Mouse (Mus musculus) hematopoietic stem cell, adult 5-6 weeks (primary cell): ENCODE data around the gene Tgds. TPM values are rescaled to one million over a fixed set of nuclear protein-coding genes. Genes with fewer than 3 reads are reported as not detected.
"Not testable (repeated sequence)": the region's sequence is repeated elsewhere in the genome, so short reads cannot be mapped to it uniquely, and the experiment has no call there.

Source experiments
- ATAC-seq, 2 experiments: fragments of 125-278 bp in 1 of 2; replicated peaks in 1 of 2; 2 replicates each; pipeline ENCODE4 v1.8.0; 2016 to 2017; ENCODE audit warnings: inconsistent platforms in 2 of 2, mild to moderate bottlenecking in 2 of 2, moderate number of reproducible peaks in 2 of 2, low read depth in 1 of 2, moderate TSS enrichment in 1 of 2; ENCODE audit not compliant: low FRiP score in 2 of 2, poor library complexity in 2 of 2, severe bottlenecking in 2 of 2, insufficient read depth in 1 of 2, low TSS enrichment in 1 of 2
- total RNA-seq: library from RNA; stranded (forward); fragments of 172-1452, 232-1000 nt; gene quantifications from 2 replicates; pipeline ENCODE4 v1.2.3, GENCODE M21; 2017

Tgds gene
- total RNA-seq, 1 experiment from 2014 or later, result 25.0 TPM

DNA sequence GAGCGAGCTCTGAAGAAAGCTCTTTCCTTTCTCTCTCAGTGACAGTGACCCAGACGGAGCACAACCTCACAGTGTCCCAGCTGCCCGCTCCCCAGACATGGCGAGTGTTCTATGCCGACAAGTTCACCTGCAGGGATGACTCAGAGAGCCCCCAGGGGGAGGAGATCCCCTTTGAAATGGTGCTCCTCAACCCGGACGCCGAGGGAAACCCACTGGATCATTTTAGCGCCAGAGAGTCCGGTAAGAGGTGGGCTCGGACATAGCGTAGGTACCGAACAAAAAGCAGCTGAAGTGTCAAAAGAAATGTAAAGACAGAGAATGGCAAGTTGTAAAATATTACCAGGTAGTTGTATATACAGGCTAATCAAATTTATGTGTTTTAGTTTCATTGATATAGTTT is 15.5 kb upstream of the Tgds start:
- no peak for ATAC-seq

DNA sequence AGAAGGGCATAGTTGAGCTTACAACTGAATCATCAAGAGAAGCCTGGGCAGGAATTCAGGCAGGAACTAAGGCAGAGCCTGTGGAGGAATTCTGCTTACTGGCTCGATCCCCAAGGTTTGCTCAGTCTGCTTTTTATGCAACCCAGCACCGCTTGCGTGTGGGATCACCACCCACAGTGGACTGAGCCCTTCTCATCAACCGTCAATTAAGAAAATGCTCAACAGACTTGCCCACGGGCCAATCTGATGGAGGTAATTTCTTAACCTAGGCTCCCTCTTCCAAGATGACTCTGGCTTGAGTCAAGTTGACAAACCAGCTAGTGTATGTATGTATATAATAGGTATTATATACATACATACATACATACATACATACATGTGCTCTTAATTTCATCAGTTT is 9.7 kb upstream of the Tgds start:
- ATAC-seq, result no peak

DNA sequence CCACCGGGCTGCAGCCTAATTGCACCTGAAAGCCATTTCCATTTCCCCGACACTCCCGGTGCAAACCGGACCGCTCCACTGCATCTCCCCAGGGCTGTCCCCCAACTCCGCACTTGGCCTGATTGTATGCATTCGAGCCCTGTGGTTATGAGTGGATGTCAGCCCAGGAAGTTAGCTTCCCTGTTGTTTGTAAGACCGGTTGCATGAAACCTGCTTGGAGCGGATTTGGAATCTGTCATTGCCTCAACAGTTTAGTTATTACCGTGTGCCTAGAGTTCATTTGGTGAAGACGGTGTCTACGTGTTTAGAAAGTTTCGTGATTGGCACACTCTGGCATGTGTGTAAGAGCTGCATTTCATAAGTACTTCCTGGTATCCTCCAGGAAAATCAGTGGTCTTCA is 4.9 kb upstream of the Tgds start:
- peak in 1 of 2 experiments; percentile 12; a peak in 2 of 4 replicates for ATAC-seq

DNA sequence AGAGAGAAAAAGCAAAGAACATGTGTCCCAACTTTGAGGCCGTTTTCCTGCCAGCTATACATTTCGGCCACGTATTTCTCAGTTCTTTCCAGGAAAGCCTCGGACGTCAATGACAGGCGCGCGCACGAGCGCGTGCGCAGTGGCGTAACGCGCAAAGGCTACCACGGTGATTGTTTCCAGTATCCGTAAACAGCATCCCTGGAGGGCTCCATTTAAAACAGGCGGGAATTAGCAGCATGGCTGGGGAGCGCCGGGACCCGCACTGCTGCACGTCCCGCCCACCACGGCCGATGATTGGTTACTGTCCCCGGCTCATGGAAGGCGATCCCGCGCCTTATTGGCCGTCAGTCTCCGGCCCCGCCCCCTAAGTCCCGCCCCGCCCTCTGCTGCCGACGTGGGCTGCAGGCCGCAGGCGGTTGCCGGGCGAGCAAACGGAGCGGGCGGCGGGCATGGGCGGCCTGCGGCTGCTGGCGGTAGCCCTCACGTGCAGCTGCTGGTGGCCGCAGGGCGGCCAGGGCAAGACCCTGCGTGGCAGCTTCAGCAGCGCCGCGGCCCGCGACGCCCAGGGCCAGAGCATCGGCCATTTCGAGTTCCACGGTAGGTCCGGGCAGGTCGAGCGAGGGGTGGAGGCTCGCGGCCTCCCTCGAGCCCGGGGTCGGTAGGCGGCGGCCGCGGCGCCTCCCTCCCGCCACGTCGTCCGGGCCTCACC is 4.3 kb upstream of the Tgds start, which contains the start of gene Gpr180:
Gpr180 (plus strand) TSS at position 415 of the 709 bp plus-strand sequence.
- peak; percentile 90 to 93 for ATAC-seq

DNA sequence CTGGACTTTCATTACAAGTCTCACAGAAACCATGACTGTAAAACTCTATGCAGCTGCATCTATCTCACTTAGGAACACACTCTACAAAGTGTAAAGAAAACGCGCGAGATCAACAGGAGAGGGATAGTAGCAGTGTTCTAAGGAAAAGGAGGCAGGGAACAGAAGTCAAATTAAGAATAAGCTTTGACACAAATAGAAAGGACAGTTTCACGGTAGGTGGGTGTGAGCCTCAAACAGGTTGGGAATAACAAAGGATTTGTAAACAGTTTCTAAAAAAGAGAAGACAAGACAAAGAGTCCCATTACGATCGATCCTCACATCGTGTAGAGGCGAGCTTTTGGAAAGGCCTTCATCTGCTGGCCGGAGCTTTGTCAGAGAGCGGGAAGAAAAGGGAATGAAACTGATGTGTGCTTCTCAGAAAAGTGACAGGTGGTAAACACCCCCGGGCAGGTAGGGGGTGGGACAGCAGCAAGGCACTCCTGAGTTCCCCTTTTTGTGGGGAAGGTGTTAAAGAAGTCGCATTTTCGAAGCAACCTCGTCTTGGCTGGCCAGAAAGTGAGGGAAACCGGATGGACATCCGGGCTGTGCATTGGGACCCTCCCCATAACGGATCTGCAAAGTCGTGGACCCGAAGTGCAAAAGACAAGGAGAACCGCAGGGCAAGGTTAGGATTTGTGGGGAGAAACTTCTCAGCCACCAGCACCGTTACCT is 469 bp downstream of the Tgds start:
- peak; percentile 13 to 22; a peak in 2 of 4 replicates for ATAC-seq

DNA sequence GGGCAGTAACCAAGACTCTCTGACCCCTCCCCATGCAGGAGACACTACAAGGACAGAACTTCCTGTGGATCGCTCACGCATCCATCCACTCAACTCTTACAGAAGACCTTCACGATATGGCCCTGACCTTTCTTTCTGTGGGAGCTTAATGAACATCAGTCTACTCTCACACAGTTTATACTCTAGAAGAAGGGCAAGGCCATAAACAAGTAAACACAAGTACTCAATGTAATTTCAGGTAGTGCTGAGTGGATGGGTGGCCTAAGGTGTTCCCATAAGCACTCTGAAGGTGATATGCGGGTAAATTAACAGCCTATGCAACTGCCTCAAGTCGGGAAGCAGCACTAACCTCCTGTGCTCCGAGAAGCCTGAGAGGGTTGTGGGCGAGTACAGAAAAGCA is 1.1 kb downstream of the Tgds start:
- ATAC-seq, result no peak

DNA sequence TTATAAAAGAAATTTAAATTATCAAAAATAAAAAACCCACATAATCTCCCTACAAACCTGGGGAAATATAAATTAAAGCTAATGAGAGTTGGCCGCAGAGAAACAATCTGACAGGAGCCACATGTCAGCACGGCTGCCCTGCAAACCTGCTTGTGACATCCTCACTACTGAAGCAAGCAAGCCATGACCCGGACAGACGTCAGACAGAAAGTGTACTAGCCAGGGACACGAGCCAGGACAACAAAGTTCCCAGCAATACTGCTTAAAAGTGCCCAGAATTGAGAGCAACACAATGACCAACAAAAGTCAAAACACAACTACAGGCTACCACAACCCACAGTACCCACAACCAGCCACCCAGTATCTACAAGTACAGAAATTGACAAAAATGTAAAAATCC is 6.3 kb downstream of the Tgds start:
- no peak for ATAC-seq

DNA sequence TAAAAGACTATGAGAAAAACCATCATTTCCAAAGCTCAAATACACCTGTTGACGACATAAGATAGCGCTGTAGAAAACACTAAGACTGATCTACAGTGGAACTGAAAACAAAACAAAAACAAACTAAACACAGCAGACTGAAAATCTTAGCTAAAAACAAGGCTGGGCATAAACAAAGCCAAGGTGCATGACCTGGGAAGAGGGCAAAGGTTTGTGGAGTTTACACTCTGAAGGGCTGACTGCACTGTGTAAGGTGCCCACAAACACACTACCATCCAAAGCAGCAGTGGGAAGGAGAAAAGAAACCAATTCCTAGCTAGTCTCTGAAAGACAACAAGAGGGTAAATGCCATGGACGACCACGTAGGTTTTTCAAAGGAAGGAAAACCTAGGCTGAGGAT is 7.8 kb downstream of the Tgds start:
- no peak for ATAC-seq

DNA sequence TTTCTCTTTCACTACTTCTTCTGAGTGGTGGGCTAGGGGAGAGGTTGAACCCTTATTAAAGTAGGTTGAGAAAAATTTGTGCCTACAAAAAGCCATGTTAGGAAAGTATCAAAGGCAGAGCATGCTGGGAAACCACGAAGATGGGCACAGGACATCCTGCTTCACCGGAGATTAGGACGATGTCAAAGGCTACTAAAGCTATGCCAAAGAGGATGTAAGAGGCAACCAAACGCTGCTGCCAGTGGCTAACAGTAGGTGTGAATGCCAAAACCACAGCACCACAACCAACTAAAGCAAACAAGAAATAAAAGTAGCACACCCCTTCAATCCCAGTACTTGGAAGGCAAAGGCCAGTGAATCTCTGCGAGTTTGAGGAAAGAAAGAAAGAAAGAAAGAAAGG is 8.4 kb downstream of the Tgds start:
- 0 out of 4 replicates have a peak, but pooled peaks have one; percentile 32 to 42 for ATAC-seq

DNA sequence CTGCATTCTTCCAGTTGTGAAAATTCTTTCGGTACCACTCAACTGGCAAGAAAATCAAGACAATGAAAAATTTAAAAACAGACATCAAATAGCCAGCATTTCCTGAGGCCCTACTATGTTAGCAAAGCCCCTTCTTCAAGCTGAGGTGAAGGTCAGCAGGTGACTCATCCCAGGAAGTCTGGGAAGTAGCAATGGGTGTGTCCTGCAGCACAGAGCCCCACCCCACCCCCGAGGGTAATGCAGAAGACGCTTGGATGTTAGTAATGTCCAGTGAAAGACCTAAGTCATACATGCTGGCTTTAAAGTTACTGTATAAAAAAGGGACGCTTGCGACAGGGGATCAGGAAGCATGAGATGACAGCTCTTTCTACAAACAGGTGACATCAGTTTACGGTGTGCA is 19.4 kb downstream of the Tgds start:
- ATAC-seq, result no peak

DNA sequence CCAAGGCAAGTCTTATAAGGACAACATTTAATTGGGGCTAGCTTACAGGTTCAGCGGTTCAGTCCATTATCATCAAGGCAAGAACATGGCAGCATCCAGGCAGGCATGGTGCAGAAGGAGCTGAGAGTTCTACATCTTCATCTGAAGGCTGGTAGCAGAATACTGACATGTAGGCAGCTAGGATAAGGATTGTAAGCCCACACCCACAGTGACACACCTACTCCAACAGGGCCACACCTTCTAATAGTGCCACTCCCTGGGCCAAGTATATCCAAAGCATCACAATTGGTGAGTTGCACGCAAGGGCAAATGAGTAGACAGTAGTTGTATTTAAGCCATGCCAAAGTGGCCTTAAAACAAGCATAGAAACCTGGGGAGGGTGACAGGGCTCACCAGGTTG is 25.1 kb downstream of the Tgds start:
- not testable (repeated sequence) for ATAC-seq

DNA sequence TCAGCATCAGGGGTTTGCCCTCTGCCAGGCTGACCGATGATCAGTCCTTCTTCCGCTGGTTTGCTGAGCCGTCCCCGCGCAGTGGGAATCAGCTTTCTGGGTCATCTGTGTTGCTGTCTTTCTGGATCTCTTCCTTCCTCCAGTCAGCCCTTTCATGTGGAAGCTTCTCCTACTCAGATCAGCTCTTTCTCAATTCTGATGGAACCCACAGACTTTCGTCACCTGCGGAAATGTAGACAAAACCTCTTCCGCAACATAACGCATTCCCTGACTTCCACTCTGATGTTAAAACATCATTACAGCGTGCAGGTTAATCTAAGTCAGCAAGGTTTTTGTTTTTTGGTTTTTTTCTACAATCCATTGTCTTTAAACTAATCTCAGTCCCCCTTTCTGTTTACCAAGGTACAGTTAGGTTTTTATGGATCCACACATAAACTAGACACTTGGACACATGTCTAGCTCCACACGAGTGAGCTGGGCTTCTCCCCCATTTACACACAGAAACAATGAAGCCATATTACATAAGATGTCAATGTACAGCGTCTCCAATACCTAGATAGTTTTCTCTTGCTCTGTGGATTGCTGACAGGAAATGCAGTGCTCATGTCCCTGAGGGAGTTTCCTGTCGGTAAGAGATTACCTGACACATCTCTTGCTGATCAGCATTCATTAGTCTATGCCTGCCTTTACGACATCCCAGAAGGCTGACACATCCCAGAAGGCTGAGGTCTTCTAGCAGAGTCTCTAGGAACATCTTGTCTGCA is 31.1 kb downstream of the Tgds start:
- ATAC-seq, result peak; percentile 46 to 71; a peak in 2 of 4 replicates

DNA sequence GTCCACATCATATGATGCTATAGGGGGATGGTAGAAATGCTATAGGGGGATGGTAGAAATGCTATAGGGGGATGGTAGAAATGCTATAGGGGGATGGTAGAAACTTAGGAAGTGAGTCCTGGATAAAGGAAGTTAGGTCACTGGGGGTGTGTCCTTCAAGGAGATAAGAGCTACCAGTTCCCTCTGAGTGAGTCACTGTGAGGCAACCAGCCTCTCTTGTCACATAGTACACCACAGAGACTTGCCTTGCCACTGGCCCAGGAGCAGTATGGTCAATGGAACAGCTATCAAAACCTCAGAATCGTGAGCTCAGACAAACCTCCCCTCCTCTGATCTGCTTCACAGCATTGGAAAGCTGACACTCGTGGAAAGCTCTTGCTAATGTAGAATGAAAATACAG is 34.3 kb downstream of the Tgds start:
- peak; percentile 80 to 82; a peak in 3 of 4 replicates for ATAC-seq

DNA sequence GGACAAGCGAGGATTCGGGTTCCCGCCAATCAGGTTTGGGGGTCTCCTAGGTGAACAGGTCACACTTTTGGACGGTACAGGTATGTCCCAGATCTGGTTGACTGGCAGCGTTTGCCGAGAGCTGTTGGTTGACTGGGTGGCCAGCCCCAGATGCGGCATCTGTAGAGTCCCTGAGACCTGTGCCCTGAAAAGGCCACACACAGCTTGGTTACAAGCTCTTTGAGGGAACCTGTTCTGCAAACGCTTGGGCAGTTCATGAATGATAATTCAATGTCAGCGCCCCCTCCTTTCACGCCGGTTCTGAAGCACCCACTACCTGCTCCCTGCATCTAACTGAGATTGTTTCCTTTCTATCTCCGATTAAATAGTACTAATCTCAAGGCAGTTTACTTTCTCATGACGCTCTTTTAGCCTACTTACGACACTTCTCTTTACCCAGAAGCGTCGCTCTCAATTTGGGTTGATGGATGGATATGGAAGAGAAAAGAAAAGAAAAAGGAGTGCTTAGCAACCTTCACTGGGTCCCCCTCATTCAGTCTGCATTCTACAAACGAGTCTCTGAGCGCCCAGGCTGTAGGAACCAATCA is 42.7 kb downstream of the Tgds start:
- peak; percentile 38 to 44; a peak in 3 of 4 replicates for ATAC-seq

DNA sequence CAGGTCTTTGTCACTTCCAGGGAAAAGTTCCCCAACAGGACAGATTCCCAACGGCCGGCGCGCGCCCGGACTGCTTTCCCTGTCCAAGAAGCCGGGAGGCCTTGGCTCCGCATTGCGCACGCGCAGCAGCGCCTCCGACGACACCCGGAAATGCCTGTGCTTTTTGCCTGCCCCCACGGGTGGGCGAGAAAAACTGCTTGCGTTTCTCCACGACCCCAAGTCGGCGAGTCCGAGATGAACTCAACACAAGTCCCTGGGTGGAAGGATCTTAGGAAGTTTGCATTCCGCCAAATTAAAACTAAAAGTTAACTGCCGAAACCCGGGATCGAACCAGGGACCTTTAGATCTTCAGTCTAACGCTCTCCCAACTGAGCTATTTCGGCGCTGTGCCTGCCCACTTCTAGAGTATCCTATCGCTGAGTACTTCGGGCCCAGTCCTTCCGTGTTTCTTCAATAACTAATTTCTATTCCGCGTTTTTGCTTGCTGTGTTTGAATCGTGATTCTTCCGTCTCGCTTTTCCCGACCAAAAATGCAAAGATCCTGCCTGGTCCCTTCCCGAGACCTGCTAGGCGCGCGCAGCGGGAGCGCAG is 43.2 kb downstream of the Tgds start:
- ATAC-seq, result peak; percentile 71 to 81

DNA sequence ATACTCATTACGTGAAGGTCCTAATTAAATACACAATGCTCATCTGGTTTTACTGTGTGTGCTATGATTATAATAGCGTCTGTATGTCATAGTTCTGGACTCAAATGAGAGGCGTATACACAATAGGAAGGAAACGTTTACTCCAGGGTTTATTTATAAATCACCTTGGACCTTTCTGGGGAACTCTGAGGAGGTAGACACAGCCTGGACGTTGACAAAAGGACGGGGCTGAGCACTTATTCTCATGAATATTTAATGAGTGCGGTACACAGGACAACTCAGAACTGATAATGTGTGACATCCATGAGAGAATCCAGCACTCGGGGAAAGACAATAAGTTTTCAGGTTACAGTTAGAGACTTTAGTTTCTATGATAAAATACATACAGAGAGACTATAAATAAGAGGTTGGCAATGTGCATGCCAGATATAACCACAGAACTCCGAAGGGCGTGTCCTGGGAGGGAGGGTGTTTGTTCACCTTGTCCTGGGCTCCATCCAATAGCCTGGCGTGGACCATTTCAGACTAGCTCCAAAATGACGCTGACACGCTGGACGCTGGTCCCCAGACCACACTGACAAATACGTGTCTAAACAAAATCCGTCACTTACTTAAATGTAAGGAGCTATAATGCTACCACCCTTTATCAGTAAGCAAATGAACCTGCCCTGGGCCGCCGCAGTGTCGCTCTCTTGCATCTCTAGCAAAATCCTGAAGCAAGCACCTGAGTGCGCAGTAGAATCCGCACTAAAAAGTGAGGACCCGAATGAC is 43.9 kb downstream of the Tgds start:
- ATAC-seq, result peak; percentile 68 to 79
